Mouse (Mus musculus): Measurements from ENCODE around the gene Rapgef5.
A peak's percentile ranks its signal among the peaks of the same experiment; 100 is the strongest.
"Not testable (repeated sequence)": the region's sequence is repeated elsewhere in the genome, so short reads cannot be mapped to it uniquely, and the experiment has no call there.

Rapgef5 gene

GRCm38 (mm10) chr12:117772638-117773037 is 256.4 kb downstream of the Rapgef5 start:
- peak; percentile 53 to 58 for DNase-seq

DNA sequence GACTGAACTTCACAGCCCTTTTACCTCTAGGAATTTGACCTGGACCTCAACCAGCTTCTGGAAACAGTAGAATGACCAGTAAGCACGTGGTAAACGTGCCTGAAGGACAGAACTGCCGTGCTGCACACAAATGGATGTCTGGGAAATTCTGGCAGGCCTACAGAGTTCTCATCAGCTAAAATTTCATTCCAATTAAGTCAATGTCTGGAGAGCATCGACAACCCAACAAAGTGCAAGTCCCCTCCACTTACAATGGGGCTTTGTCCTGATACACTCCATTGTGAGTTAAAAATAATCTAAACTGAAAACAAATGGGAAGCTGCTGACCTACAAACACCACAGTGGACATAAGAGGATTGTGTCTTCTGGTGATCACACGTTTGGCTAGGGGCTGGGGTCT is 260.6 kb downstream of the Rapgef5 start:
- DNase-seq = no peak

GRCm38 (mm10) chr12:117781360-117781759 is 265.1 kb downstream of the Rapgef5 start:
- no peak for DNase-seq

DNA sequence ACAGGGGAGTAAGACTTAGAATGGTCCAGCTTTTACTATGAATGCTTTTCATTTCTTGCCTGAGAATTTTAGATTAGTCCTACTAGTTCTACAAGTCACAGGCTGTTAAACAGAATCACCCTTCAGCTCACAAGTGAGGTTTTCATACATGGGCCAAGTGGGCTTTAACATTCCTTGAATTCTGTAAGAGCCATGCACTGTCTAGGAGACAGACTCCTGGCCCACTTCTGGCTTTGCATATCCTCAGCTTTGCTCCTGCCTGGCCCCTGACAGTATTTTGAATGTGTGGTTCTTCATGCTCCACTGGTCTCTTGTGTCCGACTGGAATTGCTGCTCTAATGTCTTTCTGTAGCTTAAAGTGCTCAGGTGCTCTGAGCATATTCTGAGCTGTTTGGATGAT is 267.1 kb downstream of the Rapgef5 start:
- DNase-seq = no peak

DNA sequence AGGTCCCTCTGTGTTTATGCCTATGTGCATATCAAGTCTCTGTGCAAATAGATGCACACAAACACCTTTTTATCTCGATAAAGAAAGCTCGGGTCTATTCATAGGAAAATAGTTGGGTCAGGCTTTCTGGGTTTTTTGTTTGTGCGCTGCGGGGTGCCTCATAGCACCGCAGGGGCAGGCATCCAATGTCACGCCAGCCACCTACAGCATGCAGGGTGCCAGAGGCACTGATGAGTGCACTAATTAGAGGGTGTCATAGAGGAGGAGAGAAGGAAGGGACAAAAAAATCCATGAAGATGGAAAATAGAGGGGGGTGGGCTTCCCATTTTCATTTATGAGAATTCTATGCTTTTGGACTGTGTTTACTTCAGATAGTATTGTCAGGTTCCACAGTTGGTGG is 270.3 kb downstream of the Rapgef5 start:
- DNase-seq = no peak

DNA sequence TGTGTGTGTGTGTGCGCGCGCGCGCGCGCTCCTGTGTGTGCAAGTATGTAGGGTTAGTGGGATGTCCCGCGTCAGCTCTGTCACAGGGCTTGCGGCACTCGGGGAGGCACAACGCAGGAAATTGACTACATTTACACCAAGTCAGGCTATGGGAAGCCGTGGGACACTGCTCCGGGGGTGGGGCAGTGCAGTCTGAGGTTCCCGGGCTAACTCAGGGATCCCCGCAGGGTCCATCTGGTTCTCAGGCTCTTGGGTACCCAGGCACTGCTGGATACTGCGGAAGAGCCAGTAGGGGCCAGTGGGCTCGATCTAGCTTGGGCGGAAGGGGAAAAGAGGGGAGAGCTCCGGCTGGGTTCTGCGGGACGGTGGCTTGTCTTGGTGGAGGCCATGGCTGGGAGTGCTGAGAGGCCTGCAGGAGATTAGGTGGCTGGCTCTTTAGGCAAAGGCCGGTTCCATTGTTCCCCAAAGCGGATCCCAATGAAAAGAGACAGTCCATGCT is 272.3 kb downstream of the Rapgef5 start:
- no peak for DNase-seq

DNA sequence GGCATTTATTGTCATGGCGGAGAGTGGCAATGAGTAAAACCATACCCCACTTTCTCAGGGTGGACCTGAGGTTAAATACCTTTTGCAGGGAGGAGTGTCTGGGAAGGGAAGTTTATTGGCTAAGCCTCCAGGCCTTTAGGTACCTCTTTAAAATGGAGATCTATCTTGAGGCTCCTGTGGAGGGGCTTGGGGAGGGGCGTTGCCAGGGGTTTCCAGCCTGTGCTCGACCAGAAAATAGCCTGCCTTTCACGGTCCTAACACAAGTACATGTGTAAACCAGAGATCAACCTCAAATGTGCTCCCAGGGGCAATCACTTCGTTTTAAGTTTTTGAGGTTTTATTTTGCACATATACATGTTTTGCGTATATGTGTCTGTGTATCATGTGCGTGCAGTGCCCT is 272.7 kb downstream of the Rapgef5 start:
- no peak for DNase-seq

GRCm38 (mm10) chr12:117795303-117795702 is 279.0 kb downstream of the Rapgef5 start:
- DNase-seq = no peak

DNA sequence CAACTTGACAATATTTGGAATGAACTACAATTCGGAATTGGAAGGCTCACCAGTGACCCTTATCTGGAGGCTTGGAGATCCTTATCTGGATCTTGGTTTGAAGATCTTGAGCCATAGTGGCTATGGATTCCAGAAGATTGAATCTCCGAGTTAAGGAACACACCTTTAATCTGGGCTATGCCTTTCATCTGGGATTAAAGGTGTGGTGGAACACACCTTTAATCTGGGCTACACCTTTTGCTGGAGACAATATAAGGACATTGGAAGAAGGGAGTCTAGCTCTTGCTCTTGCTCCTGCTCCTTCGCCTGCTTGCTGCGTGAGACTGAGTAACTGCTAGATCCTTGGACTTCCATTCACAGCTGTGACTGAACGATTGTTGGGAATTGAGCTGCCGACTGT is 287.7 kb downstream of the Rapgef5 start, which contains the start of gene Cdca7l:
TSS of gene Cdca7l (plus strand) at position 301 of the 400 bp plus-strand sequence.
- DNase-seq = not testable (repeated sequence)

- no peak for DNase-seq
These were observed 289.3 kb downstream of the Rapgef5 start for GRCm38 (mm10) chr12:117805576-117805975.

GRCm38 (mm10) chr12:117806007-117806451 is 289.8 kb downstream of the Rapgef5 start:
- DNase-seq = no peak

DNA sequence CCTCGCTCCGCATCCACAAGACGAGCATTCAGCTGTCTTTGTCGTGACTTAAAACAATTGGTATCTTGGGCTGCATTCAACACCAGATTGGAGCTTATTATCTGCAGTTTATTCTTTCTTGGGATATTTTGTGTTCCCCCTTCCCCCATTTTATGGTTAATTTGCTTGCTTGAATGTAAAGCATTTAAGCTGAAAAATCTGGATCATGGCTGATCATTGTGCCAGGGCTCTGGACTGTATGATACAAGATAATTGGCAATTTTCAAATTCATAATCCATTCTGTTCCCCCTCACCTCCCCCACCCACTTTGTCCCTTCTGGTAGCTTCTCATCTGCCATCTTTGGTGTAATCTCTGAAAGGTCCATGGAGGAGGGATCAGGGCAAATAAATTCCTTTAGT is 290.2 kb downstream of the Rapgef5 start:
- no peak for DNase-seq

GRCm38 (mm10) chr12:117807637-117808036 is 291.4 kb downstream of the Rapgef5 start:
- DNase-seq = no peak

DNA sequence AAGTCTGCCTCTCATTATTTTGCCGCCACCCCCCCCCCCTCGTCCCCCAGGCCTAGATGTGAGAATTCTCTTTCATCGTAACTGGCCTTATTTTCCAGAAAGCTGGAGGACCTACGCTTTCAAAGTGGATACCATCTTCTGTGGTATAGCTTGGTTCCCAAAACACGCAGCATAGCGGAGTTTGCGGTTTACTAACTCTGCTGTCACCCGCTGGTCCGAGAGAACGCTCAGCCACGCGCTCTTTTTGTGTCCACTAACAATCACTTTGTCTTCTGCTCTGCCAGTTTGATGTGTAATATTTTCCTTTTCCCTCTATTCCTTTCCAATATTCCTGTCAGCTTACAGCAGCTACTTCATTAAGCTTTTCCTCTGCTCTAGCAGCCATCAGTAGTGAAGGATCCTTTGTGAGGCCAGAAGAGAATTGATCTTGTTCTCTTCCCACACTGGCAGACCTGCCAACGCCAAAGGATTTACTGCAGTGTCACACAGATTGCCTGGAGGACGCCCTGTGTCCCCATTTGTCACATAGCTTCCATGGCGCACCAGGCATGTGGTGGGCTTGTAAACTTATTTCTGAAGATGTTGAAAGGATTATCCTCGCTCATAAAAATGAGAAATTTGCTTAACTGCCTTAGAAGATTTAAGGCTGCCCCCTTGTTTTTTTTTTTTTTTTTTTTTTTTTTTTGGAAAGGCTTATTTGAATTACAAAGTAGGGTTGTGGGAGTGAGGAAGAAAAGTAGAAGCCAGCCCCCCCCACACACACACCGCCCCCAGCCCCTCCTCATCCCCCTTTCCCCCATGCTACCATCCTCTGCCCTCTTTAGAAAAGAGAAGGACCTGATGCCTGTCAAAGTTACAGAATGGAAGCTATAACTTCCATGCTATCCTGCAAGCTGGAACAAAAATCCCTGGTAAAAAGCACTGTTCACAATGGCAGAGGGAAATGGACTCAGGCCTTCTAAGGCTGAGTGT is 292.4 kb downstream of the Rapgef5 start:
- no peak for DNase-seq

All from thymus, postnatal 36 days (tissue).